Mouse (Mus musculus): ENCODE data around the gene Fads2.
A peak's percentile ranks its signal among the peaks of the same experiment; 100 is the strongest.

Fads2 gene

GRCm38 (mm10) chr19:10060783-10061590 is 40.6 kb downstream of the Fads2 start:
- DNase-seq = no peak

GRCm38 (mm10) chr19:10059911-10060567 is 41.5 kb downstream of the Fads2 start:
- no peak for DNase-seq

DNA sequence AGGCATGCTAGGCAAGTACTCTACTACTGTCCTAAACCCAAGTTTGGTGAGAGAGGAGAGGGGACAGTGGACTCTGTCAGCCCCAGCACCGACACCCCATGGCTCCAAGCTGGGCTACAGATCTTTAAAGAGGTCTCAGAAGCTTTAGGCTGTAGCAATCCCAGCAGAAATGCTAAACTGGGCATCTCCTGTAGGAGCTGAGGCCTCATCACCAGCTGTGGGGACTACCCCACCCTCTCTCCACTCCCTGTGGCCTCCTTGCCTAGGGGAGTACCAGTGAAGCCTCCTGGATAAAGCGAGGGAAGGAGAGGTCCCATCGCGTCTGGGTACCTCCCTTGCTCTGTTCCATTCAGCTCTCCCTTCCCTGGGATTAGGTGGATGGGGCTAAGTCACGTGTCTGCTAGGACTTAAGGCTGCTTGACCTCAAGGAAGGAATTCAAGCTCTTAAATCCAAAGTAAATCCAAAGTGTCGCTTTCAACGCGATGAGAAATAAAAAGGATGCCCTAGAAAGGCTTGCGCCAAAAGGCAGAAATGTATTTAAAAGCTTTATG is 42.6 kb downstream of the Fads2 start:
- no peak for DNase-seq

- DNase-seq = no peak
These were observed 43.2 kb downstream of the Fads2 start for GRCm38 (mm10) chr19:10058352-10058825.

- no peak for DNase-seq
These were observed 43.8 kb downstream of the Fads2 start for GRCm38 (mm10) chr19:10057486-10058351.

- no peak for DNase-seq
These were observed 44.9 kb downstream of the Fads2 start for GRCm38 (mm10) chr19:10056686-10057085.

DNA sequence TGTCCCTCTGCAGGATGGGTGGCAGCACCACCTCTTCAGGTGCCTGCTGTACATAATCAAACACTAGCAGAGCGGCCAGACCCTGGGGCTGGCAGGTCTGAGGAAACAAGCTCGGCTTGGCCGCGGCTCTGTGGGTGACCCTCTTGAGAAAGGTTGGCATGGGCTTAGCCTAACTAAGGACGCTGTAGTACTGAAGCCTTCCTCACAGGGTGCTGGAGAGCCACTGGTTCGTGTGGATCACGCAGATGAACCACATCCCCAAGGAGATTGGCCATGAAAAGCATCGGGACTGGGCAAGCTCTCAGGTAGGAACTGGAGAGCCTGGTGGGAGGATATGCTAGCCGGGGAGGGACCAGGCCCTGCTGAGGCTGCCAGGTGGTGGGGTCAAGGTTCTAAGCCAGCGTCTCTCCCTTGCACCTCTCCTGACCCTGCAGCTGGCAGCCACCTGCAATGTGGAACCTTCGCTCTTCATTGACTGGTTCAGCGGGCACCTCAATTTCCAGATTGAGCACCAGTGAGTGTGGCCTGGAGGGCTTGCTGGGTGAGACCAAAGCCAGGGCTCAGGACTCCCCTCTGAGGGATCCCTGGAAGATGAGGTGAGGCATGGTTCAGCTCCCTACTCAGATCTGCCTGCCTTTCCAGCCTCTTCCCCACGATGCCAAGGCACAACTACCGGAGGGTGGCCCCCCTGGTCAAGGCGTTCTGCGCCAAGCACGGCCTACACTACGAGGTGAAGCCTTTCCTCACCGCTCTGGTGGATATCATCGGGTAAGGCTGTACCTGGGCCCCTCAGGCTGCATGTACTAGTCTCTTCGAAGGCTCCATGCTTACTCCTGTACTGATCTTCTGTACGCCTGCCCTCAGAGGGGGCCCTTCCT is 45.5 kb downstream of the Fads2 start:
- no peak for DNase-seq

DNA sequence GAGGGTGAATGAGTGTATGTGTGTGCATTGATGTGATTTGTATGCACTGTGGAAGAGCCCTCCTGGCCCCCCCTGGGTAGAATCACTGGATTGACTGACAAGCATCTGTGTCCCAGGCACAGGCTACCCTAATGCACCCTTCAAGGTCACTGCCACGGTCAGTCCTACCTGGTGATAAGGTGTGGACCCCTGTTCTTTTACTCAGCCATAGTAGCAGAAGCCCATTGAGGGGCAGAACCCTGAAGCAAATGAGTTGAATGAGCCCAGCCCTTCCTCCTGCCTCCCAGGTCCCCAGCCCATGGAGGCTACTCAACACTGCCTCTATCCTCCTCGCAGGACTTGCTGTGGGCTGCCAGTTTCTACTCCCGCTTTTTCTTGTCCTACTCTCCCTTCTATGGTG is 46.3 kb downstream of the Fads2 start:
- DNase-seq = no peak

DNA sequence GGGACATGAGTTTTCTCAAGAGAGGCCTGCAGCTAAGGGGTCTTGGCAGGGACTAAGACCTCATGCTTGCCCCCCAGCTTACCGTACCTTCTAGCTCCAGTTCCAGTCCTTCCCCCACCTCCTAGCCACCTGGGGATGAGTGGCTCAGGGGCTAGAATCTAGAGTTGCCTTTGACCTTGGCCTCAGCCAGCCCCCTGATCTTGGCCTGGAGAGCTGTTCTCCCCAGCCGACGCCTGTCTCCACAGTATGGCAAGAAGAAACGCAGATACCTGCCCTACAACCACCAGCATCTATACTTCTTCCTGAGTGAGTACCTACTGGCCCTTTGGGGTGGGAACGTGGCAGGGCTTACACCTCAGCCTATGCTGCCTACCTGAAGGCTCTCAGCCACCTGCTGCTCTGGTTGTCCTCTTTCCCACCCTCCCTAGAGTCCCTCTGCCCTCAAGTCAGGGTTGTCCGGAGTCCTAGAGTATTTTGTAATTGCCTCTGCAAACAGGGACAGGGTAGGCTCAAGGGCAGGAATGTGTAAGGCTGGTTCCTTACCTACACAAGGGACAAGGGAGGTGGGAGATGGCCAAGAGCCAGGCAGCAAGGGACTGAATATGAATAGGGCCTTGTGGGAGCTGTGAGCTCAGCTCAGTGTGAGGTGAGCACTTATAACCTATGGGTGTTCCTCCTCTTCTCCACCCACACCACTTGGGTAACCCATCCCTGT is 47.0 kb downstream of the Fads2 start:
- no peak for DNase-seq

DNA sequence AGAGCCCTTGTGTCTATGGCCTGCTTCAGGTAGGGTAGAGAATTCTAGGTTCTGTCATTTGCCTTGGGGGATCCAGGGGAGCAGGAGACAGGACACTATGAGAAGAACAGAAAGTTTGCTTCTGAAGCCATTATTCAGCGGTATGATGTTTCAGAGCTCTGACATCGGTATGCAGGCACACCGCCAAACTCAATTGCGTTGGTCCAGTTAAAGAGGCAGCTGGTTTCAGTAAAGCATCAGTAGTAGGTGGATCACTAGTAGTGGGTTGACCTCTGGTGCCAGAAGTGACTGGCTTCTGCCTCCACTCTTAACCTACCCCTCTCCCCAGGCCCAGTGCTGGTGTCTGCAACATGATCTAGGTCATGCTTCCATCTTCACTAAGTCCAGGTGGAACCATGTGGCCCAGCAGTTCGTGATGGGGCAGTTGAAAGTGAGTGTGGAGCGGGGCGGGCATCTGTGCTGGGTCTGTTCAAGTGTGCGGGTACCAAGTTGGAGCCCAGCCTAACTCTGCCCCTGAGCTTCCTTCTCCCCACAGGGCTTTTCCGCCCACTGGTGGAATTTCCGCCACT is 47.8 kb downstream of the Fads2 start:
- no peak for DNase-seq

DNA sequence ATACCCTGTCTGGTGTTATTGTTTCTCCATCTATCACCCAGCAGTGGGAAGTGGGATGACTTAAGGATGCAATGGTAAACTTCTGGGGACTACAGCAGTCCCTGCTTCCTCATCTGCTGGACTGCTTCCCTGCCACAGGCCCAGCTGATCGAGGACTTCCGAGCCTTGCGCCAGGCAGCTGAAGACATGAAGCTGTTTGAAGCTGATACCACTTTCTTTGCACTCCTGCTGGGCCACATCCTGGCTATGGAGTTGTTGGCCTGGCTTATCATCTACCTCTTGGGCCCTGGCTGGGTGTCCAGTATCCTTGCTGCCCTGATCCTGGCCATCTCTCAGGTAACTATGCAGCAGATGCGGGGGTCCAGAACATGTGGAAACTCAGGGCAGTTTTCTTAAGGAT is 48.8 kb downstream of the Fads2 start:
- no peak for DNase-seq

DNA sequence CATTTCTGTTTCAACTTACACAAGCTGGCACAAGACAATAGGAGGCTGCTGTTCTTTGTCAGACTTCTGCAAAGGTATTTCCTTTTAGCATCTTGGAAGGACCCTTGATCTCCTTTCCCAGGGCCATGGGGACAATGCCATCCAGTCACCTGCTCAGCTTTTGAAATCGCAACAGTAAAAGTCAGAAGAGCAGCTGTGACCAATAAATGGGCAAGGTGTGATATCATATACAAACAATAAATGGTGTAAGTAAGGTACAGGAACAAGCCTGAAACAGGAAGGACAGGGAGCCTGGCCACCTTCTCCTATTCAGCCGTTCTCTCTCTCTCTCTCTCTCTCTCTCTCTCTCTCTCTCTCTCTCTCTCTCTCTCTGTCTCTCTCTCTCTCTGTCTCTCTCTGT is 51.1 kb downstream of the Fads2 start:
- DNase-seq = no peak

GRCm38 (mm10) chr19:10049533-10049932 is 52.0 kb downstream of the Fads2 start:
- no peak for DNase-seq

DNA sequence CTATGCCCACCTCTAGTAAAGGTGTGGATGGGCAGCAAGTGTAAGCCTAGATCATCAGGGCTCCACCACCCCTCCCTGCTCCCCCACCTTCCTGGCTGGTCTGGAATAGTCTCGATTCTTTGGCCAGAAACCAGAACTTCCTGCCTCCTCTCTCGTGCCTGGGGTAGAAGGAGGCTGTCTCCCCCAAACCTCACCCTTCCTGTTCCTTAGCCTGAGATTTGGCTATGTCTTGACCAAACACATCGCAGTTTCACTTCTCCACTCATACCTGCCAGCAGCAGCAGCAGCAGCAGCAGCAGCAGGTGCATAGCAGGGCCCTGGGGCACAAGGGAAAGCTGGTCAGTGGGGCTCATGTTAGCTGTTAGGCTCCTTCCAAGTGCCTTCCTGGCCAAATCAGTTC is 54.6 kb downstream of the Fads2 start:
- DNase-seq = no peak

GRCm38 (mm10) chr19:10046346-10046745 is 55.2 kb downstream of the Fads2 start:
- no peak for DNase-seq

DNA sequence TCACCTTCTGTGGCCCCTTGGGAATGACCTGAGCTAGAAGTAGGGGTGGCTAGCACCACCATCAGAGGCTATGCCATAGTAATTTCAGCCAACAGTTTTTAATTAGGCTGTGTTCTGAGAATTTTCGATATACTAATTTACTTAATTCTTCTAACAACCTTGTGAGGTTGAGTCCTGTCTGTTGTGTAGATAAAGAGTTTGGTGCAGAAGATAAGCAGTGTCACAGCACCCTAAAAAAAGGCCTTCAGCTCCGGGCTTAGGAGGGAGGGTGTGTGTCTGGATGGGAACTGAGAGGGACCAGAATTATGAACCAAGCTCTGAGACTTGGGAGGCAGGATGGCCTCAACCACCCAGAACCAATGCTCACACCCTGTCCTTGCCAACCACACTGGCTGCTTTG is 55.8 kb downstream of the Fads2 start:
- no peak for DNase-seq

DNA sequence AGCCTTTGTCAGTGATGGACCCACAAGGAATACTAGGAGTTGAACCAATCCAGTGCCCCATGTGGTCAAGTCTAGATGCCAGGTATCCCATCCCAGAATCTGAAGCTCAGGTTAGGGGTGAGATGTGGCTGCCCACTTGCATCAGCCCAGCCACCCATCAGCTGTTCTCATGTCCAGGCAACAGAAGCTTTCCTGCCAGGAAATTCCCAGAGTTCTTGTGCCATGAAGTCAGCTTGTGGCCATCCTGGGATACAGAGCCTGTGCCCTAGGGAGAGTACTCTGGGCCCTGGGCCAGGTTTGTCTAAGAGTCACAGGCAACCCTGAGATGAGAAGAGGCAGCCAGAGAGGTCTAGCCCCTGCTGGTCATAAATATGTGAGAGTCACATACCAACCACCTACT is 57.9 kb downstream of the Fads2 start:
- no peak for DNase-seq

GRCm38 (mm10) chr19:10042816-10043215 is 58.7 kb downstream of the Fads2 start:
- DNase-seq = no peak

- DNase-seq = no peak
These were observed 59.3 kb downstream of the Fads2 start for GRCm38 (mm10) chr19:10042232-10042631.

- DNase-seq = peak; percentile 76
These were observed 60.0 kb downstream of the Fads2 start, which contains the start of gene Fads3 for GRCm38 (mm10) chr19:10041388-10042148. Gene Fads3, plus strand, starts transcription at chr19:10041569.
